Mouse (Mus musculus) adrenal gland, adult 2 months (tissue): ENCODE measurements around the gene Agbl4. TPM values are rescaled to one million over a fixed set of nuclear protein-coding genes. Genes with fewer than 3 reads are reported as not detected.

Source experiments
- DNase-seq: peaks from one replicate; pipeline ENCODE4 v3.0.0; 2021
- polyA plus RNA-seq: library from polyadenylated mRNA; depleted of rRNA; stranded (reverse); fragments of >200 nt; gene quantifications from 2 replicates; pipeline ENCODE4 v1.2.3, GENCODE M21; 2012
- total RNA-seq, 2 experiments: library from RNA; stranded (reverse); gene quantifications; 2 replicates each; pipeline ENCODE4 v1.2.3; 2021

Gene Agbl4
- total and polyA plus RNA-seq, 3 experiments: 0.19 to 0.86 (median 0.32) TPM

GRCm38 (mm10) chr4:111501441-111501840 is 1104.0 kb downstream of the Agbl4 start:
- no peak for DNase-seq

- DNase-seq: no peak
These were observed 1105.7 kb downstream of the Agbl4 start for GRCm38 (mm10) chr4:111502965-111503727.

GRCm38 (mm10) chr4:111504952-111505351 is 1107.5 kb downstream of the Agbl4 start:
- DNase-seq: no peak

- DNase-seq: no peak
These were observed 1112.7 kb downstream of the Agbl4 start for GRCm38 (mm10) chr4:111510129-111510528.

GRCm38 (mm10) chr4:111513921-111514320 is 1116.5 kb downstream of the Agbl4 start:
- no peak for DNase-seq

GRCm38 (mm10) chr4:111516136-111516535 is 1118.7 kb downstream of the Agbl4 start:
- no peak for DNase-seq

- no peak for DNase-seq
These were observed 1119.8 kb downstream of the Agbl4 start for GRCm38 (mm10) chr4:111517063-111517792.

GRCm38 (mm10) chr4:111518191-111518590 is 1120.7 kb downstream of the Agbl4 start:
- no peak for DNase-seq

GRCm38 (mm10) chr4:111519267-111519666 is 1121.8 kb downstream of the Agbl4 start:
- no peak for DNase-seq

GRCm38 (mm10) chr4:111520006-111520405 is 1122.5 kb downstream of the Agbl4 start:
- DNase-seq: no peak

GRCm38 (mm10) chr4:111522974-111523373 is 1125.5 kb downstream of the Agbl4 start:
- no peak for DNase-seq

- no peak for DNase-seq
These were observed 1131.5 kb downstream of the Agbl4 start for GRCm38 (mm10) chr4:111528961-111529360.

- DNase-seq: no peak
These were observed 1132.5 kb downstream of the Agbl4 start for GRCm38 (mm10) chr4:111529996-111530395.

GRCm38 (mm10) chr4:111530537-111530936 is 1133.1 kb downstream of the Agbl4 start:
- no peak for DNase-seq

GRCm38 (mm10) chr4:111544684-111545083 is 1147.2 kb downstream of the Agbl4 start:
- no peak for DNase-seq

GRCm38 (mm10) chr4:111546009-111546408 is 1148.5 kb downstream of the Agbl4 start:
- DNase-seq: peak; percentile 15

- DNase-seq: no peak
These were observed 1158.0 kb downstream of the Agbl4 start for GRCm38 (mm10) chr4:111555426-111555825.

- no peak for DNase-seq
These were observed 1179.8 kb downstream of the Agbl4 start for GRCm38 (mm10) chr4:111577087-111577773.

GRCm38 (mm10) chr4:111579115-111579862 is 1181.8 kb downstream of the Agbl4 start:
- DNase-seq: no peak

GRCm38 (mm10) chr4:111579863-111580224 is 1182.4 kb downstream of the Agbl4 start:
- DNase-seq: no peak

- no peak for DNase-seq
These were observed 1182.8 kb downstream of the Agbl4 start for GRCm38 (mm10) chr4:111580239-111580638.
